Mouse (Mus musculus) lung, adult 2 months (tissue): ENCODE data around the gene Nisch.

Experiments
- CTCF ChIP-seq: fragments of 200-500 bp; IDR thresholded peaks from 2 replicates; pipeline ENCODE4 v1.5.1; 2011; ENCODE audit warnings: mild to moderate bottlenecking, low read length, control low read depth; ENCODE audit not compliant: insufficient read depth
- POLR2A ChIP-seq: fragments of 200-500 bp; IDR thresholded peaks from 2 replicates; pipeline ENCODE4 v1.6.1; 2011; ENCODE audit warnings: low read depth, mild to moderate bottlenecking, control low read depth, low read length, borderline replicate concordance; ENCODE audit errors: extremely low read depth

- TF ChIP-seq CTCF: no peak
- TF ChIP-seq POLR2A: no peak
Observed at GRCm38 (mm10) chr14:31129326-31130235, 87.2 kb downstream of the Nisch start.
